Mouse (Mus musculus) spleen, adult 2 months (tissue): ENCODE measurements around the gene Calr3.

ENCODE experiments used
- CTCF ChIP-seq: fragments of 200-500 bp; IDR thresholded peaks from 2 replicates; pipeline ENCODE4 v1.5.1; 2011; ENCODE audit warnings: mild to moderate bottlenecking, inconsistent platforms; ENCODE audit not compliant: insufficient read depth, insufficient read length, insufficient replicate concordance; ENCODE audit errors: extremely low read depth
- POLR2A ChIP-seq: fragments of 200-500 bp; IDR thresholded peaks from 2 replicates; pipeline ENCODE4 v1.6.1; 2011; ENCODE audit warnings: low read depth, low read length, inconsistent platforms

GRCm38 (mm10) chr8:72458457-72458856, 14.8 kb upstream of the Calr3 start:
- no peak for TF ChIP-seq POLR2A
- no peak for TF ChIP-seq CTCF
